Mouse (Mus musculus) embryonic fibroblast, embryonic 13.5 days (primary cell): Measurements from ENCODE around the gene Cmbl.

Experiments used
- CTCF ChIP-seq: IDR thresholded peaks from 2 replicates; pipeline ENCODE4 v1.5.1; 2011; ENCODE audit warnings: mild to moderate bottlenecking, control low read depth, low read length, moderate library complexity, borderline replicate concordance; ENCODE audit not compliant: insufficient read depth
- POLR2A ChIP-seq: IDR thresholded peaks from 2 replicates; pipeline ENCODE4 v1.6.1; 2011; ENCODE audit warnings: low read depth, mild to moderate bottlenecking, control low read depth, low read length, moderate library complexity

- no peak for TF ChIP-seq CTCF
- no peak for TF ChIP-seq POLR2A
These were observed 6.9 kb downstream of the Cmbl start for GRCm38 (mm10) chr15:31571906-31572722.
